11 mouse cellular contexts compared by ENCODE assay signal in genomic region chr15:98102401-98102800, GRCm38 (mm10).
"Had no signal": no experiment of that assay in that cellular context is flagged by ENCODE, and none has a peak within 500 bp of the region (broad histone marks: within the 10 kb centered on the region; RNA-seq: fewer than 3 reads in every experiment).

No protein-coding gene starts in this region.

- ATAC-seq: liver, postnatal 0 days; lung, postnatal 0 days; midbrain, embryonic 13.5 days; midbrain, embryonic 15.5 days had no signal

- DNase-seq: liver, postnatal 0 days; lung, adult 2 months; lung, postnatal 14 days; lung, postnatal 36 days; right cerebral cortex, postnatal 14 days; thymus, adult 2 months; thymus, postnatal 25 days; thymus, postnatal 4 days had no signal
